Mouse (Mus musculus) forebrain, embryonic 15.5 days (tissue): Measurements from ENCODE around the gene Sec22a. TPM values are rescaled to one million over a fixed set of nuclear protein-coding genes. Genes with fewer than 3 reads are reported as not detected.

Experiments used
- ATAC-seq: fragments of 200-750 bp; cut with Nextera tagmentation; replicated peaks from 2 replicates; pipeline ENCODE4 v1.8.0; 2017; ENCODE audit warnings: mild to moderate bottlenecking, moderate TSS enrichment, moderate library complexity
- H3K27ac ChIP-seq: fragments of 300-500 bp; sonication (generic); replicated peaks from 2 replicates; pipeline ENCODE4 v1.5.1; 2015; ENCODE audit warnings: mild to moderate bottlenecking, inconsistent platforms
- H3K27me3 ChIP-seq: fragments of 300-500 bp; sonication (generic); 2 replicates; pipeline ENCODE4 v1.6.1; 2015; ENCODE audit warnings: inconsistent platforms
- H3K36me3 ChIP-seq: fragments of 300-500 bp; sonication (generic); 2 replicates; pipeline ENCODE4 v1.6.1; 2015; ENCODE audit warnings: mild to moderate bottlenecking, inconsistent platforms
- H3K4me1 ChIP-seq: fragments of 300-500 bp; sonication (generic); 2 replicates; pipeline ENCODE4 v1.6.1; 2015; ENCODE audit warnings: inconsistent platforms
- H3K4me2 ChIP-seq: fragments of 300-500 bp; sonication (generic); replicated peaks from 2 replicates; pipeline ENCODE4 v1.6.1; 2015; ENCODE audit warnings: mild to moderate bottlenecking, inconsistent platforms
- H3K4me3 ChIP-seq: fragments of 300-500 bp; sonication (generic); 2 replicates; pipeline ENCODE4 v1.5.1; 2015; ENCODE audit warnings: mild to moderate bottlenecking, inconsistent platforms
- H3K9ac ChIP-seq: fragments of 300-500 bp; sonication (generic); replicated peaks from 2 replicates; pipeline ENCODE4 v1.6.1; 2015; ENCODE audit warnings: mild to moderate bottlenecking, inconsistent platforms
- H3K9me3 ChIP-seq: fragments of 300-500 bp; sonication (generic); 2 replicates; pipeline ENCODE4 v1.6.1; 2016; ENCODE audit warnings: inconsistent platforms
- WGBS: fragments of 180-500 bp; shearing (Covaris S2); methylation state at CpG from one replicate; pipeline ENCODE4 v1.1.7; 2015; ENCODE audit warnings: mixed read lengths; 5-methylcytosine and 5-hydroxymethylcytosine counted together
- polyA plus RNA-seq: library from polyadenylated mRNA; unstranded; fragments of >200 nt; fragmentation: Nextera tagmentation; extraction: Ambion mirVana; gene quantifications from 2 replicates; pipeline ENCODE4 v1.2.1, GENCODE M21; 2015

The Sec22a gene
- polyA plus RNA-seq, 1 experiment from 2014 or later, result 47.2 TPM

GRCm38 (mm10) chr16:35362221-35362620 is 1.5 kb downstream of the Sec22a start:
- Histone ChIP-seq H3K36me3 (0 out of 2 replicates have a peak, but pooled peaks cover 4% of the 10 kb centered on the region), H3K4me2 (no peak overlapping the region), H3K4me1 (peaks cover 16% of the 10 kb centered on the region), H3K4me3 (no peak overlapping the region), H3K27ac (no peak overlapping the region), H3K9ac (no peak overlapping the region), H3K27me3 (no peaks in the 10 kb centered on the region), H3K9me3 (no peaks in the 10 kb centered on the region)
- 91% methylated on average over 2 of the region's 2 CpGs for WGBS
- ATAC-seq, result no peak

GRCm38 (mm10) chr16:35360593-35360992 is 3.1 kb downstream of the Sec22a start:
- Histone ChIP-seq H3K36me3 (0 out of 2 replicates have a peak, but pooled peaks cover 4% of the 10 kb centered on the region), H3K9ac (no peak overlapping the region), H3K4me1 (peaks cover 16% of the 10 kb centered on the region), H3K4me3 (no peak overlapping the region), H3K27me3 (no peaks in the 10 kb centered on the region), H3K9me3 (no peaks in the 10 kb centered on the region), H3K4me2 (no peak overlapping the region), H3K27ac (no peak overlapping the region)
- WGBS, result 33% methylated on average over 6 of the region's 6 CpGs
- no peak for ATAC-seq

DNA sequence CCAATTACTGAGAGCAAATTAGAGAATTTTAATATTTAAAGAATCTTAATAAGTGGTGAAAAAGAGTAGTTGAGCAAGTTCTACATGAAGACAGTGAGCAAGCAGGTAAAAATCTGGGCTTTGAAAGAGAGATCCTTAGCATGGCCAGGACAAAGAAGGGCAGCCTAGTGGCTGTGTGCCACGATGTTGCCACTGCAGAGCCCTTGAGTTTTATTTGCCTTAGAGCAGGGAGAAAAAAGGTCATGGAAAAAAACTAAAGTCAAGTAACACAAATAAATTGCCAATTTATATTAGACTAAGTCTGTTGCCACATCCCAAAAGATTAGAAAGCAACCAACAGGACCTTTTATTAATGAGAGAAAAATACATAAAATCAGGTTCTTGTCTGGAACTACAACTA is 6.3 kb downstream of the Sec22a start:
- no peak overlapping the region for H3K4me3 ChIP-seq
- WGBS, result 91% methylated on average over 1 of the region's 1 CpGs
- no peak overlapping the region for H3K27ac ChIP-seq
- no peak overlapping the region for H3K9ac ChIP-seq
- 0 out of 2 replicates have a peak, but pooled peaks cover 3% of the 10 kb centered on the region for H3K4me1 ChIP-seq
- 0 out of 2 replicates have a peak, but pooled peaks cover 4% of the 10 kb centered on the region for H3K36me3 ChIP-seq
- H3K4me2 ChIP-seq, result no peak overlapping the region
- no peaks in the 10 kb centered on the region for H3K9me3 ChIP-seq
- no peaks in the 10 kb centered on the region for H3K27me3 ChIP-seq
- no peak for ATAC-seq

DNA sequence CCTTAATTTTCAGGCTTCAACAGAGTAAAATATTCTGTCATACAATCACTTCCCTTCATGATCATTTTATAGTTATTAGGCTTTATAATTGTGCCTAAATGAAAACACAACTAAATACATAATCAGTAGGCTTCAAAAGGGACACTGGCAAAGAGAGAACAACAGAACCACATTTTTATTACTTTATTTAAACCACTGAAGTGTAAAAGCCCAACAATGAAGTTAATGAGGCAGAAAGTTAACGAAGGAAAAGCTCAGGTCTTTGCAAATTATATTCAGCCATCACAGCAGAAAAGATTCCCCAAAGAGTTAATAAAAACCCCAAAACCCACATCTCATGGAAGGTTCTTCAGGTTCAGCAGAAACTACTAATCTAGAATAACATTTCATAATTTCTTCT is 33.3 kb downstream of the Sec22a start:
- H3K9ac ChIP-seq, result no peak overlapping the region
- 11% methylated on average over 1 of the region's 1 CpGs for WGBS
- no peaks in the 10 kb centered on the region for H3K9me3 ChIP-seq
- H3K36me3 ChIP-seq, result no peaks in the 10 kb centered on the region
- H3K4me1 ChIP-seq, result 0 out of 2 replicates have a peak, but pooled peaks cover 4% of the 10 kb centered on the region
- no peaks in the 10 kb centered on the region for H3K27me3 ChIP-seq
- no peak for ATAC-seq
- H3K27ac ChIP-seq, result no peak overlapping the region
- no peak overlapping the region for H3K4me2 ChIP-seq
- no peak overlapping the region for H3K4me3 ChIP-seq

GRCm38 (mm10) chr16:35319773-35320172 is 43.9 kb downstream of the Sec22a start:
- Histone ChIP-seq H3K27ac (no peak overlapping the region), H3K4me2 (no peak overlapping the region), H3K4me3 (no peak overlapping the region), H3K27me3 (no peaks in the 10 kb centered on the region), H3K4me1 (peaks cover 13% of the 10 kb centered on the region), H3K36me3 (no peaks in the 10 kb centered on the region), H3K9me3 (no peaks in the 10 kb centered on the region), H3K9ac (no peak overlapping the region)
- 56% methylated on average over 2 of the region's 2 CpGs for WGBS
- peak; percentile 66 for ATAC-seq

- H3K9me3 ChIP-seq, result no peaks in the 10 kb centered on the region
- peak; percentile 80 for ATAC-seq
- no peak overlapping the region for H3K4me3 ChIP-seq
- no peak overlapping the region for H3K4me2 ChIP-seq
- H3K27me3 ChIP-seq, result no peaks in the 10 kb centered on the region
- no peak overlapping the region for H3K9ac ChIP-seq
- H3K4me1 ChIP-seq, result peaks cover 17% of the 10 kb centered on the region
- no peaks in the 10 kb centered on the region for H3K36me3 ChIP-seq
- 0 out of 2 replicates have a peak overlapping the region, but pooled peaks have one; percentile 11 for H3K27ac ChIP-seq
- 23% methylated on average over 4 of the region's 4 CpGs for WGBS
Observed at GRCm38 (mm10) chr16:35319335-35319734, 44.4 kb downstream of the Sec22a start.

DNA sequence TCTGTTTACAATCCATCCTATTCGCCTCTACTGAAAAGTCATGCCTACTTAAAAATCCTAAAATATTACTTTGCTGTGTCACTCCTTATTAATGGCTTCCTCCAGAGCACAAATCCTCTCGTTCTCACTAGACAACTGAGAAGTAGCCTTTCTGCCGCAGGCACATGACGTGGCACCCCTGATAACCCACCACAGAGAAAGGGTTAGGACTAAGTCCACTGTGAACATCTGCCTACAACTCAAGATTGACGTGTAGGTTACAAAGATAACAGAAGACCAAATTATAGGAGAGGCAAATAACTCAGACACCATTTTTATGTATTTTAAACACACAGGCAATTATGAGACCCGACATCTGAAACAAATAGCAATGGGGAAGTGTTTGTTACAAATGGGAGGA is 45.3 kb downstream of the Sec22a start:
- no peak overlapping the region for H3K4me3 ChIP-seq
- H3K4me1 ChIP-seq, result peaks cover 17% of the 10 kb centered on the region
- H3K4me2 ChIP-seq, result no peak overlapping the region
- no peaks in the 10 kb centered on the region for H3K27me3 ChIP-seq
- no peak overlapping the region for H3K27ac ChIP-seq
- no peaks in the 10 kb centered on the region for H3K9me3 ChIP-seq
- H3K36me3 ChIP-seq, result peaks cover 4% of the 10 kb centered on the region; the same call in 1 of the 2 replicates
- 84% methylated on average over 6 of the region's 6 CpGs for WGBS
- ATAC-seq, result no peak
- H3K9ac ChIP-seq, result no peak overlapping the region

DNA sequence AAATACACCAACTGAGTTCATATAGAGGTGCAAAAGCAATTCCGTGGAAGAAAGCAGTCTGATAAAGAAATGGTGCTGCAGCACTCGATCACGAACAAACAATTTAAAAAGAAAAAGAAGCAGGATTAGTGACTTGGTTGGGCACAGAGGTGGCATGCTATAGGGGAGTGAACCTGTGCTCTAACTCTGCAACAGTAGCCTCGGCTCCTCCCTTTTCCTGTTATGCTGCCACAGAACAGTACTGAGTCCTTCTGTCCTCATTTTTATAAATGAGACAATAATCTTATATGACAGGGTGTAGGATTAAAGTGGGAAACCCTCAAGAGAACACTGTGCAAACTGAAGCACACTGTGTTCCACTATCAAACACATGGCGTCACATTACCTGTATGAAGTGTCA is 46.3 kb downstream of the Sec22a start:
- Histone ChIP-seq H3K27me3 (no peaks in the 10 kb centered on the region), H3K4me2 (no peak overlapping the region), H3K36me3 (peaks cover 7% of the 10 kb centered on the region; the same call in 1 of the 2 replicates), H3K9ac (no peak overlapping the region), H3K4me1 (peaks cover 17% of the 10 kb centered on the region), H3K4me3 (no peak overlapping the region), H3K27ac (no peak overlapping the region), H3K9me3 (no peaks in the 10 kb centered on the region)
- ATAC-seq, result no peak
- 86% methylated on average over 5 of the region's 5 CpGs for WGBS

- Histone ChIP-seq H3K27ac (no peak overlapping the region), H3K9ac (no peak overlapping the region), H3K27me3 (no peaks in the 10 kb centered on the region), H3K9me3 (no peaks in the 10 kb centered on the region), H3K4me1 (peaks cover 17% of the 10 kb centered on the region), H3K36me3 (peaks cover 7% of the 10 kb centered on the region; the same call in 1 of the 2 replicates), H3K4me2 (no peak overlapping the region), H3K4me3 (no peak overlapping the region)
- ATAC-seq, result no peak
Observed at GRCm38 (mm10) chr16:35316856-35317264, 46.9 kb downstream of the Sec22a start.

DNA sequence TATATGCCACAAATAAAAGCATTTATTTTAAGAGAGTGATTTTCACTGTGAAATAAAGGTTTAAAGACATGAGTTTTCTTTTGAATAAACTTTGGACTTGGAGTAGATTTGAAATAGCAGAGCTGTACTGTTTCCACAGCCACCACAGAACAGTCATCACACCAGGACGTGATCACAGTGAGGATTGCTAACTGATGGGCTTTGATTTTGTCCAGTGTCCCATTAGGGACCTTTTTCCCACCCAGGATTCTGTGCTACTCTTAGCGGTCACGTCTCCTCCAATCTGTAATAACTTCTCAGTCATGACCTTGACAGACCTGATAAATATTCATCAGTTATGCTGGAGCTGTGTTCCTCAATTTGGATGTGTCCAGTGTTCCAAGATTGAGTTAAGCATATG is 48.2 kb downstream of the Sec22a start:
- H3K4me1 ChIP-seq, result peaks cover 21% of the 10 kb centered on the region
- ATAC-seq, result no peak
- 39% methylated on average over 3 of the region's 3 CpGs for WGBS

GRCm38 (mm10) chr16:35311586-35311985 is 52.1 kb downstream of the Sec22a start:
- Histone ChIP-seq H3K4me3 (no peak overlapping the region), H3K9ac (no peak overlapping the region), H3K36me3 (peaks cover 7% of the 10 kb centered on the region; the same call in 1 of the 2 replicates), H3K4me2 (no peak overlapping the region), H3K27ac (no peak overlapping the region), H3K9me3 (no peaks in the 10 kb centered on the region), H3K27me3 (no peaks in the 10 kb centered on the region), H3K4me1 (peaks cover 16% of the 10 kb centered on the region)
- peak; percentile 61 for ATAC-seq
- 34% methylated on average over 8 of the region's 8 CpGs for WGBS

More for the DNA sequence above, 48.2 kb downstream of the Sec22a start:
- Histone ChIP-seq H3K4me2 (no peak overlapping the region), H3K27ac (no peak overlapping the region), H3K9me3 (no peaks in the 10 kb centered on the region), H3K36me3 (peaks cover 7% of the 10 kb centered on the region; the same call in 1 of the 2 replicates), H3K27me3 (no peaks in the 10 kb centered on the region), H3K9ac (no peak overlapping the region), H3K4me3 (no peak overlapping the region)

DNA sequence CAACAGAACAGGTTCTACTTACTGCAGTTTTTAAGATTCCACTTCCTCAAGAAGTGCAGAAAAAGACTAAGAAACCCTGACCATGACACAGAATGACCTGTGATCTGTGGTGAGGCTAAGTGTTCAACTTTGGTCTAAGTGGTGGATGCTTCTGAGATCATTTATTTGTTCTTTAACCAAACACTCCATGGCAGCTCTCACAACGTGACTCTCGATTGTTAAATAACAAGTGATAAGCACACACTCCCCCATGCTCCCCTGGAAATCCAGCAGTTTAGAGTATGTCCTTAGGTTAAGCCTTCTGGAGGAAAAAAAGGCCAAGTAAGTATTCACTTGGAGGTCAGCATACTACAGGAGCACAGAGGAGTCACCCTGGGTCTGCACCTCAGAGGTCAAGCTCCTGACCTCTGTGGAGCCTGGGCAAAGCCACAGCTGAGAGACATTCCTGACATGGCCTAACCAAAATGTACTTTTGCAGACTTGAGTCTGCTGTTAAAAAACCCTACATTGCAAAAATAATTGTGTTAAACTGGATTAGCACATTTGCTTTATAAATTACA is 53.1 kb downstream of the Sec22a start:
- ATAC-seq, result no peak
- peaks cover 7% of the 10 kb centered on the region; the same call in 1 of the 2 replicates for H3K36me3 ChIP-seq
- no peak overlapping the region for H3K4me3 ChIP-seq
- no peaks in the 10 kb centered on the region for H3K27me3 ChIP-seq
- 65% methylated on average over 2 of the region's 2 CpGs for WGBS
- H3K4me2 ChIP-seq, result no peak overlapping the region
- H3K9me3 ChIP-seq, result no peaks in the 10 kb centered on the region
- H3K4me1 ChIP-seq, result peaks cover 15% of the 10 kb centered on the region
- no peak overlapping the region for H3K27ac ChIP-seq
- H3K9ac ChIP-seq, result no peak overlapping the region

DNA sequence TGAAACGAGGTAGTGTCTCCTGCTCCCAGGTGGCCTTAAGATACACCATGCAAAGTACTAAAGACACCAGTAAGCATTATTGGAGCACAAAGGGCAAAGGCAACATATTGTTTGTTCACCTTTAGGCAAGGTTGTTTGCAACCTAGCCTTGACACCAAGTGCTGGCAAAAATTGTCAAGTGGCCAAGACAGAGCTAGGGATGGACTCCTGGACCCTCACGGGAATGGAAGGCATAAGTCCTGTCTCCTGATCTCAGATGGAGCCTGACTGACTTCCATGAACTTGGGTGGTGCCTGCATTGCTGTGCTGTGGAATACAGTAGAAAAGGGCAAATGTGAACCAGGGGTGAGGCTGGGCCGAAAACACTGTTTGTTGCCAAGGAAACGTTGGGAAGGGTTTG is 54.1 kb downstream of the Sec22a start:
- Histone ChIP-seq H3K4me1 (peaks cover 6% of the 10 kb centered on the region), H3K27ac (no peak overlapping the region), H3K9ac (no peak overlapping the region), H3K27me3 (no peaks in the 10 kb centered on the region), H3K36me3 (peaks cover 7% of the 10 kb centered on the region; the same call in 1 of the 2 replicates), H3K4me3 (no peak overlapping the region), H3K9me3 (no peaks in the 10 kb centered on the region), H3K4me2 (no peak overlapping the region)
- no peak for ATAC-seq
- WGBS, result 84% methylated on average over 4 of the region's 4 CpGs
